Mouse (Mus musculus) layer of hippocampus, postnatal 10 days (tissue): ENCODE results near the gene G430095P16Rik. TPM values are rescaled to one million over a fixed set of nuclear protein-coding genes. Genes with fewer than 3 reads are reported as not detected.

ENCODE experiments used
- DNase-seq, 2 experiments: peaks; one replicate each; pipeline ENCODE4 v3.0.0; 2021; ENCODE audit warnings: low spot score in 2 of 2
- total RNA-seq, 2 experiments: library from RNA; stranded (reverse); gene quantifications; 2 replicates each; pipeline ENCODE4 v1.2.3; 2021

The G430095P16Rik gene
- total RNA-seq, 2 experiments from 2014 or later = not detected

DNA sequence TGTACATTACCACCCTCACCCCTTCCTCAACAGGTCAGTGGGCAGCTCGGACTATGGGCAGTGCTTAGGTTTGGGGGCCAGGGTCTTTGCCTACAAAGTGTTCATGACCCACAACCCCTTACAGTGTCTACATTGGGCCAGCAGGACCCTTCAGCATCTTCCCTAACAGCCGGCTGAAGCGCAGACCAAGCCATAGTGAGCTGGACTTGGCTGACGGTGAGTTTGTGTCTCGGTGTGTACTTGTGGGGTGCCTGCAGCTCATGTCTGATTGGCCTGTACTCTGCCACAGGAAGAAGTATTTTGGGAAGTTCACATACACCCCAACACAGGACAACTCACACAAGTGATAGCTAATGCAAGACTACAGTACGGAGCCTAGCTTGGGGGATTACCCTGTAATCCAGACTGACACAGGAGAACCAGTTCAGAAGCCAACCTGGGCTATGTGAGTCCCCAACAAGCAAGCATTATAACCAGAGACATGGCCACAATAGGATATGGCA, 19.8 kb upstream of the G430095P16Rik start:
- DNase-seq = peak in 1 of 2 experiments; percentile 20

- DNase-seq = peak in 1 of 2 experiments; percentile 39
These were observed 19.1 kb upstream of the G430095P16Rik start for GRCm38 (mm10) chr8:84703466-84704249.

DNA sequence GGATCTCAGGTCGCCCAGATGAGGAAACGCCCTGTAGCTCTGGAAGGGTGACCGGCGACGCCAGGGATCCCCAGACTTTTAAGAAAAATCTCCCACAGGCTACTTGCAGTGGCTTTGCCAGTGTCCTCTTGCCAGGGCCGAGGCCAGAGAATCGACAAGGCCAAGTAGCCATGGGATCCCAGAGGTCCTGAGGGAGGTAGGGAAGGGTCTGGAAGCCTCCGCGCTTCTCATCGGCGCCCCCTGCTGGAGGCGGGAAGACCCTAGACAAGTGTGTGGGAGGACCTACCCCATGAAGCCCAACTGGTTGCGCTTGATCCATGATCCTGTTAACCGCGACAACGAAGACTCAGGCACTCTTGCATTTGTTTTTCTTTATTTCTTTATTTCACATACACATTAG, 18.5 kb upstream of the G430095P16Rik start:
- peak; percentile 89 to 91 for DNase-seq

- DNase-seq = peak; percentile 54 to 63
These were observed 17.7 kb upstream of the G430095P16Rik start for GRCm38 (mm10) chr8:84704867-84705831.

GRCm38 (mm10) chr8:84705960-84706359, 16.8 kb upstream of the G430095P16Rik start:
- DNase-seq = no peak

- DNase-seq = peak; percentile 54 to 59
These were observed 16.1 kb upstream of the G430095P16Rik start for GRCm38 (mm10) chr8:84706610-84707266.

DNA sequence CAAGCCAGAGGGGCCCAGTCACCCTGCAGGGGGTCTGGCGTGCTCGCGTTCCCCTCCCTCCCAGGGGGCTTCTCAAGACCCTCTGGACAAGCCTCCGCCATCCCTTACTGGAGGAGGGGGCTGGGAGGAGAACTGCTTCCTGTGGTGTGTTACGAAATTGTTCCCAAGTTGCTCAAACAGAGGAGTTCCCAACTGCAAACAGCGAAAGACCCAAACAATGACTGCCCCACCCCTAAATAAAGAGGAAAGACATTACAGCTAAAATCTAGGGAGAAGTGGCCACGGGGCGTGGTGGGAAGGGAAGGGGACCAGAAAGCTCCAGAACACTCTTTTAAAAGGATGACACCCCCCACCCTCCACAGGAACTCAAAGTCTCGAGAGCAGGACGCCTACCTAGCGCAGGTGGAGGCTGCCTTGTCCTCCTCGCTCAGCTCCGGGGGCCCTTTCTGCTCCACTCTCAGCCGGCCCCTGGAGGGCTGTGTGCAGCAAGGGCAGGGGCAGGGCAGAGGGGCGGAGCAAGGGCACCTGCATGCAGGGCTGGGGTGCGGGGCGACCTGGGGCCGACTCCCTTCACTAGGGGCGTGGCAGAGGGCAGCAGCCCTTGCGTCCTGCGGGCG, 15.4 kb upstream of the G430095P16Rik start:
- DNase-seq = peak in 1 of 2 experiments; percentile 57

DNA sequence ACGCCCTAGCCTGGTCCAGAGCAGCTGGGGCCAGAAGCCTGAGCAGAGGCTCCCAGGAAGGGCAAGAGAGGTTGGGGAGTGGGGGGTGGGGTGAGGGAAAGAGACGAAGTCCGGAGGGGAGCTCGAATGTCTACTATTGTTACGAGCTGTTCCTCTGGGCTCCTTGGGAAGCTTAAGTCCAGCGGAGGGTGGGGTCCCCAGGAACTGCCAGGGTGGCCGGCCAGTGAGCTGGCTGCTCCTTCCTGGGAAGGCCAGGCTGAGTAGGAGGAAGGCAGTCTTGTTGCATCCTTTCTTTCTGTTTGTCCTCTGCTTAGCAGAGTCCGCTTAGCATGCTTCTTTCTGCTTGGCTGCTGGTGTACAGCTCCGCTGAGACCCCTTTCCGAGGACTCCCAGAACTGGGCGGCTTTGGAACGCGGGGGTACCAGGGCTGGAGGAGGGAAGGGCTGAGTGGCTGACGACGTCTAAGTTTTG, 14.7 kb upstream of the G430095P16Rik start:
- peak in 1 of 2 experiments; percentile 54 for DNase-seq

DNA sequence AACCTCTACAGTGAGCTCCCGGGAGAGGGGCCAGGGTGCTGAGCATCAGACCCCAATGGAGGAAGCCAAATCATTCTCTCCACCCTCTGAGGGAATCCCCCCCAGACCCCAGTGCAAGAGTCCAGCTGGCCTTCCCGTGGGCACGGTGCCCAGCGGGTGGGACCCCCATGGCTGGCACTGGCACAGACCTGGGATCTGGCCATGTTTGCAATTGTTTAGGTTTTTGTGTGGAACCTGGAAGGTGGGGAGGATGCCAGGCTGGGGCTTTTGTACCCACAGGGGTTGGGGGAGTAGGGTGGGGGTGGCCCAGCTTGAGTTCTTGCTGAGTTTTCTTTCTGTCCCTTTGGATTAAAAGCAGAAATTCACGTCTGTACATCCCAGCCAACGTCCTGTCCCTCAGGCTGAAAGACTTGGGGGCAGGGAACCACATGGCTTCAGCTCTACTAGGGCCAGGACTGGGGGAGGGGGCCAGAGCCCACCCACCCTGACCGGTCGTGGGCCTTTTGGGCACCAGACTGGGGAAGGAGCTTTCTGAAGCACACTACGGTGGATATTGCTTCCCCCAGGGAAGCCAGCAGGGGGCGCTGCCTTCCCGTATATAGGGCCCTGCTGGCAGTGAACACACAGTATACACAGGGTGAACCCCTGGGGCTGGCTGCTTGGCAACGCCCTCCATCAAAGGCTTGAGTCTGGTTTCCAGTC, 13.9 kb upstream of the G430095P16Rik start:
- peak; percentile 90 to 93 for DNase-seq

GRCm38 (mm10) chr8:84709931-84710330, 12.9 kb upstream of the G430095P16Rik start:
- no peak for DNase-seq

- no peak for DNase-seq
These were observed 11.5 kb upstream of the G430095P16Rik start for GRCm38 (mm10) chr8:84711312-84711711.

- peak; percentile 78 for DNase-seq
These were observed 10.7 kb upstream of the G430095P16Rik start for GRCm38 (mm10) chr8:84711933-84712758.

- DNase-seq = no peak
These were observed 10.1 kb upstream of the G430095P16Rik start for GRCm38 (mm10) chr8:84712759-84713120.

DNA sequence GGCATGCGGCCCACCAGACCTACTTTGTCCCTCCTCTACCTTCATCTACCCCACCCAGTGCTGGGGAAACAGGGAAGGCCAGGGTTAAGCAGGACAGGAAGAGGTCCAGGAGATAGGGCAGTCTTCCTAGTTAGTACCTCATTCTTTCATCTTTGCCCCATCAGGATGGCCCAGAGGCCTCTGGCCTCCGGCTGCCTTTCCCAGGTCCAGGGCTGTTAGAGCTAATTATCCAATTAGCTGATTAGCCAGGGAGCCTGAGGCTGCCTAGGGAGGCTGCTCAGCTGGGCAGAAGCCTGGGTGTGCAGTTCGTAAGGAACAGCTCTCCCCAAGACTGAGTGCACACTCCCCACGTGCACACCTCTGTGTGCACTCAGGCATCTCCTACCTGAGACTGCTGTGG, 9.4 kb upstream of the G430095P16Rik start:
- DNase-seq = no peak

DNA sequence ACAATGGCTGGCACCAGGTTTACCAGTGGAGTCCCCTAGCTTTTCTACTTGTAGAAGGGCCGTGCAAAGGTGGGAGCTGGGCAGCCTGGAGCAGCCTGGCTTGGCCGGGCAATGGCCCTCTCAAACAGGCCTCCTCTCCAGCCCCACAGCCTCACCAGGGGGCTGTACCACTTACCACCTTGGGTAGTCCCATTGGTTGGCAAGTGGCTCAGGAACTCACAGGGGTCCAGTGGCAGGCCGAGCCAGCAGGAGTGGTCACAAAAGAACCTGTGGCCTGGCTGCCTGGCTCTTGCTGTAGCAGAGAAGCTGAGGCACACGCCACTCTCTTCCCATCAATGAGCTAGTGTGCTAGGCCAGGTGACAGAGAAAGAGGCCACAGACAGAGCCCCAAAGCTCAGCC, 8.6 kb upstream of the G430095P16Rik start:
- no peak for DNase-seq

GRCm38 (mm10) chr8:84715893-84716468, 6.8 kb upstream of the G430095P16Rik start:
- DNase-seq = no peak

DNA sequence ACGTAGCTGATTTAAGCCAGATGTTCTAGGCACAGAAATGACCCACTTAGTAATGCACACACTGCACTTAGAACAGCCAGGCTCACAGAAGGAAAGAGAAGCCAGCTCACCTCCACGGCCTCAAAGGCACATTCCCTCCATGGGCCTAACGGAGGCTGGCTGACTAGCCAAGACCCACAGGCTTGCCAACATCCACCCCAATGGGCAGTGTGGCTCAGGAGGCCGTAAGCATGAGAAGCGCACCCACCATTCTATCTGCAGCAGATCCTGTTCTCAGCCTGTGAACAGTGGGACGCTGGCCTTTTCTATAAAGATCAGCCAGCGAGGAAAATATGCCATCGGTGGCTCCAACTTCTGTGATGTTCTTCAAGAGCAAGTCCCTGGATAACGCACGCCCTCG, 6.0 kb upstream of the G430095P16Rik start:
- no peak for DNase-seq

DNA sequence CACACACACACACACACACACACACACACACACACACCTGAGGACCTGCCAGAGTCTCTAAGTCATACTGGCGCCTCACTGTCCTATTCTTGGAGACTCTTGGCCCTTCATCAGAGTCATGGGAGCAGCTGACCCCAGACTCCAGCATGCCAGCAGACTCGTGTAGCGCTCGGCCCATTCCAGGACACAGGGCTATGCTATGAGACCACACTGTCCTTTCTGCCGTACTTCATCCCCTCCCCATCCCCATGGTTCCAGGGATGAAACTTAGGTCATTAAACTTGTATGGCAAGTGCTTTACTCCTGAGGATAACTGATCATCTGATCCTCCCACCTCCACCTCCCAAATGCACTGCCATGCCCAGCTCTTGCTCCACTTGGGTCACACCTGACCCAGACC, 4.3 kb upstream of the G430095P16Rik start:
- DNase-seq = no peak
